Mouse (Mus musculus) hindbrain, embryonic 13.5 days (tissue): Measurements from ENCODE around the gene Zfp867. TPM values are rescaled to one million over a fixed set of nuclear protein-coding genes. Genes with fewer than 3 reads are reported as not detected.

Experiments
- ATAC-seq: fragments of 200-750 bp; cut with Nextera tagmentation; 2 replicates; pipeline ENCODE4 v1.8.0; 2017; ENCODE audit warnings: moderate TSS enrichment; ENCODE audit not compliant: low FRiP score
- H3K27ac ChIP-seq: fragments of 300-500 bp; sonication (generic); 2 replicates; pipeline ENCODE4 v1.5.1; 2015; ENCODE audit warnings: inconsistent platforms, mild to moderate bottlenecking, moderate library complexity
- H3K27me3 ChIP-seq: fragments of 300-500 bp; sonication (generic); 2 replicates; pipeline ENCODE4 v1.6.1; 2015; ENCODE audit warnings: mild to moderate bottlenecking, inconsistent platforms
- H3K36me3 ChIP-seq: fragments of 300-500 bp; sonication (generic); 2 replicates; pipeline ENCODE4 v1.6.1; 2015; ENCODE audit warnings: mild to moderate bottlenecking, inconsistent platforms
- H3K4me1 ChIP-seq: fragments of 300-500 bp; sonication (generic); replicated peaks from 2 replicates; pipeline ENCODE4 v1.6.1; 2015; ENCODE audit warnings: inconsistent platforms
- H3K4me2 ChIP-seq: fragments of 300-500 bp; sonication (generic); 2 replicates; pipeline ENCODE4 v1.6.1; 2015; ENCODE audit warnings: inconsistent platforms, mild to moderate bottlenecking, moderate library complexity
- H3K4me3 ChIP-seq: fragments of 300-500 bp; sonication (generic); 2 replicates; pipeline ENCODE4 v1.5.1; 2015; ENCODE audit warnings: mild to moderate bottlenecking, inconsistent platforms
- H3K9ac ChIP-seq: fragments of 300-500 bp; sonication (generic); 2 replicates; pipeline ENCODE4 v1.6.1; 2015; ENCODE audit warnings: mild to moderate bottlenecking, inconsistent platforms
- H3K9me3 ChIP-seq: fragments of 300-500 bp; sonication (generic); 2 replicates; pipeline ENCODE4 v1.6.1; 2016; ENCODE audit warnings: inconsistent platforms
- WGBS: fragments of 180-500 bp; shearing (Covaris S2); methylation state at CpG from one replicate; pipeline ENCODE4 v1.1.7; 2015; 5-methylcytosine and 5-hydroxymethylcytosine counted together
- polyA plus RNA-seq: library from polyadenylated mRNA; unstranded; fragments of >200 nt; fragmentation: Nextera tagmentation; extraction: Ambion mirVana; gene quantifications from 2 replicates; pipeline ENCODE4 v1.2.1, GENCODE M21; 2015

Gene Zfp867
- polyA plus RNA-seq, 1 experiment from 2014 or later: 12.7 TPM

GRCm38 (mm10) chr11:59418708-59419107 lies 53.6 kb downstream of the Zfp867 start:
- H3K4me1 ChIP-seq: peaks cover 7% of the 10 kb centered on the region; the same call in 1 of the 2 replicates
- no peak overlapping the region for H3K4me3 ChIP-seq
- no peak overlapping the region for H3K4me2 ChIP-seq
- H3K9me3 ChIP-seq: no peaks in the 10 kb centered on the region
- ATAC-seq: no peak
- peaks cover 93% of the 10 kb centered on the region for H3K36me3 ChIP-seq
- 85% methylated on average over 5 of the region's 5 CpGs for WGBS
- H3K9ac ChIP-seq: no peak overlapping the region
- H3K27me3 ChIP-seq: no peaks in the 10 kb centered on the region
- no peak overlapping the region; the same call in 1 of the 2 replicates for H3K27ac ChIP-seq

- Histone ChIP-seq H3K27me3 (no peaks in the 10 kb centered on the region), H3K4me2 (no peak overlapping the region), H3K4me1 (peaks cover 18% of the 10 kb centered on the region), H3K4me3 (no peak overlapping the region), H3K27ac (no peak overlapping the region), H3K9ac (peak overlapping the region; percentile 8; the same call in 1 of the 2 replicates), H3K9me3 (no peaks in the 10 kb centered on the region), H3K36me3 (peaks cover 68% of the 10 kb centered on the region)
- WGBS: 88% methylated on average over 13 of the region's 13 CpGs
- no peak for ATAC-seq
Measured at GRCm38 (mm10) chr11:59412999-59413863, 59.0 kb downstream of the Zfp867 start.

GRCm38 (mm10) chr11:59412058-59412457 lies 60.2 kb downstream of the Zfp867 start:
- H3K4me3 ChIP-seq: no peak overlapping the region
- WGBS: 78% methylated on average over 6 of the region's 6 CpGs
- H3K36me3 ChIP-seq: peaks cover 70% of the 10 kb centered on the region
- peaks cover 18% of the 10 kb centered on the region for H3K4me1 ChIP-seq
- no peak for ATAC-seq
- H3K27me3 ChIP-seq: no peaks in the 10 kb centered on the region
- H3K4me2 ChIP-seq: no peak overlapping the region
- no peak overlapping the region for H3K27ac ChIP-seq
- H3K9ac ChIP-seq: 0 out of 2 replicates have a peak overlapping the region, but pooled peaks have one; percentile 8
- H3K9me3 ChIP-seq: no peaks in the 10 kb centered on the region

Other genes with a start within 250 kb of the Zfp867 start
- 622 and 633 TPM in 2 replicates for gene Arf1, start 244.2 kb downstream of the Zfp867 start, polyA plus RNA-seq
- 1.4 and 4.1 TPM in 2 replicates for gene Wnt3a, start 181.7 kb downstream of the Zfp867 start, polyA plus RNA-seq
- 3.6 and 5.0 TPM in 2 replicates for gene Wnt9a, start 165.5 kb downstream of the Zfp867 start, polyA plus RNA-seq
- not detected in 2 replicates for gene Prss38, start 96.8 kb downstream of the Zfp867 start, polyA plus RNA-seq
- gene Jmjd4, start 22.4 kb downstream of the Zfp867 start, polyA plus RNA-seq: 14.3 and 15.2 TPM in 2 replicates
- 448 and 460 TPM in 2 replicates for gene Snap47, start 21.3 kb downstream of the Zfp867 start, polyA plus RNA-seq
- gene Zkscan17, start 54.3 kb upstream of the Zfp867 start, polyA plus RNA-seq: 14.8 and 15.9 TPM in 2 replicates
- 0.18 and 0.21 TPM in 2 replicates for gene Nlrp3, start 69.1 kb upstream of the Zfp867 start, polyA plus RNA-seq
- not detected in 2 replicates for gene Olfr222, start 103.8 kb upstream of the Zfp867 start, polyA plus RNA-seq
- not detected in 2 replicates for gene Olfr223, start 120.8 kb upstream of the Zfp867 start, polyA plus RNA-seq
- gene Mprip, start 188.8 kb upstream of the Zfp867 start, polyA plus RNA-seq: 36.6 and 37.9 TPM in 2 replicates